8 mouse cellular contexts compared by ENCODE assay signal in the genomic region with DNA sequence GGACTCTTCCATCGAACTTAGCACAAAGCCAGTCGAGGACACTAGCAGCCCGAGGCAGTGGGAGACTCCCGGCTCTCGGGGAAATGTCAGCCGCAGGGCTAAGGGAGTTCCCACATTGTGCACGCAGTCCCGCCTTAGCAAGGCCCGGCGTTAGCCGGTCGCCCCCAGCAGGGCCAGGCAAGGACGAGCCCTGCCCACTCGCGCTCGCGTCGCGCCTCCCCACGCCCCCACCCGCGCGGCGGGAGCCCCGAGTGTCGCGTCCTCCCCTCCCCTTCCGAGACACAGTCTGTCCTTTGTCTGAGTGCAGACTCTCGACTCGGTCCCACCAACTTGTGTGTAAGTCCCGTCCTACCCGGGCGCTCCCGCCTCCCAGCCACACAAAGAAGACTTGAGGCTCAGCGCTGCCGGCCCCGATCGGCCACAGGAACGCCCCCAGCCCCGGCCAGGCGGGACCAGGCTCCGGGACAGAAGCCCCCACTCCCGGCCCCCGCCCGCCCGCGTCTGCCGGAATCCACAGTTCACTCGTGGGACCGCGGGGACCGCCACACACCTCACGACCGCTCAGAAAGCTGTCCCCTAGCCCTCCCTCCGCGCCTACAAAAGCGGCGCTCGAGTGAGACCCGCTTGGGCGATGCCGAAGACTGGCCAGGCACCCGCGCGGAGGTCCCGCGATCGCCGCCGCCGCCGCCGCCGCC. TPM values are rescaled to one million over a fixed set of nuclear protein-coding genes. Genes with fewer than 3 reads are reported as not detected.
A peak's percentile ranks its signal among the peaks of the same experiment; 100 is the strongest.
DNase-seq lines count a peak whose midpoint lies in the region; ATAC-seq and TF ChIP-seq lines count a peak whose summit lies in the region.

No protein-coding gene starts in this region.

- peak overlapping the region; percentile 62 for H3K27ac ChIP-seq in bone marrow macrophage, adult 2 months (ENCODE audit: insufficient read depth, low read depth, low read length)
- no peak overlapping the region; the same call in 1 of the 2 replicates for H3K27ac ChIP-seq in embryonic fibroblast, embryonic 13.5 days (ENCODE audit: insufficient read depth, low read length)
- peak overlapping the region; percentile 100 for H3K27ac ChIP-seq in heart, embryonic 10.5 days
- peak overlapping the region; percentile 99 for H3K27ac ChIP-seq in kidney, embryonic 16.5 days (ENCODE audit: low read length)
- H3K27ac ChIP-seq in liver, adult 2 months (replicated peaks; ENCODE audit: insufficient read depth, low read depth, low read length): peak overlapping the region; percentile 38; the same call in 1 of the 2 replicates

- peaks cover 4% of the 10 kb centered on the region; the same call in 1 of the 2 replicates for H3K4me1 ChIP-seq in bone marrow macrophage, adult 2 months (ENCODE audit: control insufficient read depth, insufficient read depth, low read length)
- H3K4me1 ChIP-seq in embryonic fibroblast, embryonic 13.5 days (ENCODE audit: control insufficient read depth, insufficient read depth, low read length): no peaks in the 10 kb centered on the region
- peaks cover 3% of the 10 kb centered on the region; the same call in 1 of the 2 replicates for H3K4me1 ChIP-seq in heart, embryonic 10.5 days
- H3K4me1 ChIP-seq in kidney, embryonic 16.5 days (ENCODE audit: insufficient read depth, low read length): peaks cover 15% of the 10 kb centered on the region
- no peaks in the 10 kb centered on the region for H3K4me1 ChIP-seq in liver, adult 2 months (ENCODE audit: control insufficient read depth, insufficient read depth, low read length)

- no peaks in the 10 kb centered on the region for H3K27me3 ChIP-seq in heart, embryonic 10.5 days (ENCODE audit: insufficient read depth, poor library complexity, severe bottlenecking)
- no peaks in the 10 kb centered on the region for H3K27me3 ChIP-seq in kidney, embryonic 16.5 days (ENCODE audit: insufficient read depth, low read length)
- no peaks in the 10 kb centered on the region for H3K27me3 ChIP-seq in liver, adult 2 months (ENCODE audit: control insufficient read depth, insufficient read depth, low read length)

- no peak for TF ChIP-seq CTCF in bone marrow macrophage, adult 2 months (IDR thresholded peaks at IDR 0.05; ENCODE audit: low read depth, low read length)
- no peak for TF ChIP-seq CTCF in embryonic fibroblast, embryonic 13.5 days (IDR thresholded peaks at IDR 0.05; ENCODE audit: borderline replicate concordance, insufficient read depth, low read length)
- TF ChIP-seq CTCF in liver, adult 2 months (IDR thresholded peaks at IDR 0.05; ENCODE audit: low read depth, low read length): no peak

- H3K4me3 ChIP-seq in bone marrow macrophage, adult 2 months (ENCODE audit: insufficient read depth, low read length): peak overlapping the region; percentile 96
- H3K4me3 ChIP-seq in embryonic fibroblast, embryonic 13.5 days (ENCODE audit: insufficient read depth, low read length): peak overlapping the region; percentile 94
- peak overlapping the region; percentile 81 for H3K4me3 ChIP-seq in heart, embryonic 10.5 days
- H3K4me3 ChIP-seq in kidney, embryonic 16.5 days (ENCODE audit: low read length): peak overlapping the region; percentile 97
- peak overlapping the region; percentile 97 for H3K4me3 ChIP-seq in liver, adult 2 months (ENCODE audit: insufficient read depth, low read depth, low read length)

- no peaks in the 10 kb centered on the region; the same call in 1 of the 2 replicates for H3K79me2 ChIP-seq in liver, adult 2 months (ENCODE audit: control insufficient read depth, insufficient read depth, low read length)

- H3K9ac ChIP-seq in kidney, embryonic 16.5 days (replicated peaks; ENCODE audit: low read length): peak overlapping the region; percentile 99
- peak overlapping the region; percentile 93 for H3K9ac ChIP-seq in liver, adult 2 months (ENCODE audit: low read depth, low read length)

- WGBS in heart, embryonic 10.5 days: under 1% methylated on average over 72 of the region's 74 CpGs
- 0% methylated on average over 59 of the region's 74 CpGs for WGBS in kidney, embryonic 16.5 days
- WGBS in liver, adult 2 months: under 1% methylated on average over 74 of the region's 74 CpGs

- H3K9me3 ChIP-seq in heart, embryonic 10.5 days: no peaks in the 10 kb centered on the region
- H3K9me3 ChIP-seq in kidney, embryonic 16.5 days (ENCODE audit: low read length): no peaks in the 10 kb centered on the region

- ATAC-seq in kidney, embryonic 16.5 days (ENCODE audit: low FRiP score, low TSS enrichment): peak; percentile 80
- ATAC-seq in monocyte, adult 5-6 weeks (replicated peaks; ENCODE audit: insufficient number of reproducible peaks, low FRiP score, low TSS enrichment, poor library complexity, severe bottlenecking): peak; percentile 36

- peak; percentile 78 for DNase-seq in 416B (ENCODE audit: low read depth)
- peak; percentile 92 for DNase-seq in heart, embryonic 10.5 days (ENCODE audit: low spot score)
- peak; percentile 45 for DNase-seq in liver, adult 2 months (ENCODE audit: extremely low read depth, low read depth, low spot score)
- peak; percentile 70 to 86 for DNase-seq in spleen, postnatal 4 days (ENCODE audit: low spot score in 2 of 2)

- H3K4me2 ChIP-seq in kidney, embryonic 16.5 days (replicated peaks; ENCODE audit: low read depth, low read length): peak overlapping the region; percentile 61

- no peak for TF ChIP-seq POLR2A in bone marrow macrophage, adult 2 months (IDR thresholded peaks at IDR 0.05; ENCODE audit: borderline replicate concordance, low read depth, low read length)
- TF ChIP-seq POLR2A in embryonic fibroblast, embryonic 13.5 days (IDR thresholded peaks at IDR 0.05; ENCODE audit: low read depth, low read length): peak; percentile 44; the same call in 1 of the 2 replicates
- no peak for TF ChIP-seq POLR2A in liver, adult 2 months (IDR thresholded peaks at IDR 0.05; ENCODE audit: extremely low read depth, insufficient read depth, low read length)

- H3K36me3 ChIP-seq in heart, embryonic 10.5 days: no peaks in the 10 kb centered on the region
- H3K36me3 ChIP-seq in kidney, embryonic 16.5 days (ENCODE audit: insufficient read depth, low read length): no peaks in the 10 kb centered on the region
- H3K36me3 ChIP-seq in liver, adult 2 months (ENCODE audit: control insufficient read depth, insufficient read depth, low read length): no peaks in the 10 kb centered on the region

RNA-seq across cellular contexts. Expression of gene Ezh2, which starts 0.9 kb away (rescaled TPM):
- 41.5 and 61.9 TPM in 2 replicates for polyA plus RNA-seq in bone marrow macrophage, adult 2 months (2012; ENCODE audit: insufficient read depth, insufficient read length, missing spikeins)
- 44.2 and 63.9 TPM in 2 replicates for polyA plus RNA-seq in embryonic fibroblast, embryonic 13.5 days (2011; ENCODE audit: insufficient read length, low read depth, missing spikeins)
- 68.1 and 111 TPM in 2 replicates for polyA plus RNA-seq in heart, embryonic 10.5 days (2016; fragmentation: Nextera tagmentation; extraction: Ambion mirVana)
- polyA plus RNA-seq in kidney, embryonic 16.5 days (2015; fragmentation: Nextera tagmentation; extraction: Ambion mirVana): 85.0 and 98.1 TPM in 2 replicates
- 5.6 and 6.5 TPM in 2 replicates for total RNA-seq in liver, adult 2 months (2014; rRNA removed)
- polyA plus RNA-seq in liver, adult 2 months (2012; rRNA removed): 0.96 and 1.9 TPM in 2 replicates
- total RNA-seq in monocyte, adult 5-6 weeks (2017): 37.1 to 69.1 TPM (median 58.8 TPM) in 3 replicates

Comparison
In these comparisons a context has a peak if more than half of its experiments do, and no peak if none do; other contexts are left out.
1. RNA of gene Ezh2, which starts 0.9 kb away (polyA plus RNA-seq): 68.1 to 111 TPM in heart, embryonic 10.5 days, 85.0 to 98.1 TPM in kidney, embryonic 16.5 days, 44.2 to 63.9 TPM in embryonic fibroblast, embryonic 13.5 days and 41.5 to 61.9 TPM in bone marrow macrophage, adult 2 months; 0.96 to 1.9 TPM in liver, adult 2 months; every median in the first group is over 10 times any median in the second.
2. Peak in every context shown above with its lines, with median percentiles within 50 percentile points of each other: DNase-seq and H3K4me3 ChIP-seq.